Mouse (Mus musculus) myocyte (in vitro differentiated cells): ENCODE data around the gene Irak4.

Experiments used
- POLR2A ChIP-seq: IDR thresholded peaks from one replicate; pipeline ENCODE4 v1.6.1; 2011; ENCODE audit warnings: low read depth, mild to moderate bottlenecking, control low read depth, moderate library complexity; ENCODE audit not compliant: insufficient read length
- TCF12 ChIP-seq: IDR thresholded peaks from one replicate; pipeline ENCODE4 v1.6.1; 2011; ENCODE audit warnings: mild to moderate bottlenecking, control low read depth; ENCODE audit not compliant: poor library complexity, insufficient read depth, severe bottlenecking

- TF ChIP-seq POLR2A (no peak), TCF12 (no peak)
Measured at GRCm38 (mm10) chr15:94539296-94539695, 4.1 kb upstream of the Irak4 start.
